Mouse (Mus musculus) heart, embryonic 14.5 days (tissue): ENCODE results near the gene Mlxipl. TPM values are rescaled to one million over a fixed set of nuclear protein-coding genes. Genes with fewer than 3 reads are reported as not detected.

ENCODE experiments used
- ATAC-seq: fragments of 200-750 bp; cut with Nextera tagmentation; 2 replicates; pipeline ENCODE4 v1.8.0; 2017; ENCODE audit warnings: low read depth, moderate TSS enrichment; ENCODE audit not compliant: insufficient number of reproducible peaks, insufficient read depth, low FRiP score
- H3K27ac ChIP-seq, 2 experiments: fragments of 200-500 bp in 1 of 2; fragments of 300-500 bp in 1 of 2; sonication (generic) in 1 of 2; replicated peaks in 1 of 2; 2 replicates each; pipeline ENCODE4 v1.5.1; 2012 to 2014; ENCODE audit warnings: low read depth in 2 of 2, low read length in 2 of 2, control low read depth in 1 of 2, mild to moderate bottlenecking in 1 of 2, mixed read lengths in 1 of 2; ENCODE audit not compliant: control insufficient read depth in 1 of 2, insufficient read depth in 1 of 2
- H3K27me3 ChIP-seq: fragments of 300-500 bp; sonication (generic); 2 replicates; pipeline ENCODE4 v1.6.1; 2014; ENCODE audit warnings: mild to moderate bottlenecking, low read length, control low read depth; ENCODE audit not compliant: control insufficient read depth, insufficient read depth
- H3K36me3 ChIP-seq: fragments of 300-500 bp; sonication (generic); 2 replicates; pipeline ENCODE4 v1.6.1; 2014; ENCODE audit warnings: mild to moderate bottlenecking, control low read depth, low read length, mixed read lengths; ENCODE audit not compliant: control insufficient read depth, insufficient read depth
- H3K4me1 ChIP-seq, 2 experiments: fragments of 200-500 bp in 1 of 2; fragments of 300-500 bp in 1 of 2; sonication (generic) in 1 of 2; 2 replicates each; pipeline ENCODE4 v1.6.1; 2012 to 2014; ENCODE audit warnings: low read length in 2 of 2, control low read depth in 1 of 2, mixed read lengths in 1 of 2; ENCODE audit not compliant: control insufficient read depth in 2 of 2, insufficient read depth in 2 of 2
- H3K4me2 ChIP-seq: fragments of 300-500 bp; sonication (generic); 2 replicates; pipeline ENCODE4 v1.6.1; 2014; ENCODE audit warnings: mild to moderate bottlenecking, low read length
- H3K4me3 ChIP-seq, 2 experiments: fragments of 200-500 bp in 1 of 2; fragments of 300-500 bp in 1 of 2; sonication (generic) in 1 of 2; 2 replicates each; pipeline ENCODE4 v1.5.1; 2012 to 2014; ENCODE audit warnings: low read length in 2 of 2, mild to moderate bottlenecking in 2 of 2, control low read depth in 1 of 2, low read depth in 1 of 2, moderate library complexity in 1 of 2; ENCODE audit not compliant: control insufficient read depth in 1 of 2, insufficient read depth in 1 of 2
- H3K9ac ChIP-seq: fragments of 300-500 bp; sonication (generic); 2 replicates; pipeline ENCODE4 v1.6.1; 2014; ENCODE audit warnings: mild to moderate bottlenecking, low read length
- H3K9me3 ChIP-seq: fragments of 300-500 bp; sonication (generic); 2 replicates; pipeline ENCODE4 v1.6.1; 2016; ENCODE audit warnings: low read length, control low read depth; ENCODE audit not compliant: control insufficient read depth
- WGBS: fragments of 180-500 bp; shearing (Covaris S2); extraction: QIAGEN DNeasy Blood & Tissue Kit; methylation state at CpG from one replicate; pipeline ENCODE4 v1.1.7; 2014; 5-methylcytosine and 5-hydroxymethylcytosine counted together
- polyA plus RNA-seq: library from polyadenylated mRNA; unstranded; fragments of >200 nt; fragmentation: Nextera tagmentation; extraction: Ambion mirVana; gene quantifications from 2 replicates; pipeline ENCODE4 v1.2.1, GENCODE M21; 2014

The Mlxipl gene
- polyA plus RNA-seq, 1 experiment from 2014 or later, result 0.34 TPM

DNA sequence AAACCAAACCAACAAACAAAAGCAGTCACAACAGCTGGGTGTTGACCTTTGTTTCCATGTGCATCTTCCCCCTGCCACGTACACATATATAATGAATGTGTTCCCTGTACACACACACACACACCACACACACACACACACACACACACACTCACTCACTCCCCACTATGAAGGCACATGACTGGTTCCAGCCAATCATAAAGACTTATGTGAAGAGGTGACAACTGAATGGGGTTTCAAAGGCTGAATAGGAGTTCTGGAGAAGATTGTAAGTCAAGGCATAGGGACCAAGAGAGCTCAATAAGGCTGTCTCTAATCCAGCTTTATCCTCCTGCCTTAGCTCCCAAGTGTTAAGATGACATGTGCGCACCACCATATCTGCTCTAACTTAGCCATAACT, 10.1 kb upstream of the Mlxipl start:
- no peak for ATAC-seq

DNA sequence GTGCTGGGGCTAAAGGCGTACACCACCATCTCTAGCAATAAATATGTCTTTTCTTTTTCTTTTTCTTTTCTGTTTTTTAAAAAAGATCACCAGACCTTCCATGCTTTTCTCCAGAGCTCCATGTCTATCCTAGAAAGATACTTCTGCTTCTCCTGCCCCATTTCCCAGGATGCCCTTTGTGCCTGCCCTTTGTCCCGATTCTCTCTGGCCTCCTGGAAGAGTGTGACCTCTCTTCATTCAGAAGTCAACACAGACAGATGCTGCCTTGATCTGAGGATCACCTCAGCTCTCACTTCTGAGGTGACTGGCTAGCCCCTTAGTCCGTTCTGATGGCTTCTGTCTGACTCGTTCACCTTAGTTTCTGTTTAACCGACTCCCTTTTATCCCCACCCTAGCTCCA, 9.2 kb upstream of the Mlxipl start:
- ATAC-seq, result no peak
- Histone ChIP-seq H3K4me3 (no peak overlapping the region), H3K4me1 (peaks cover 0 to 7% of the 10 kb centered on the region in 2 experiments; a peak in 2 of 4 replicates), H3K27me3 (peaks cover 6% of the 10 kb centered on the region; the same call in 1 of the 2 replicates), H3K36me3 (no peaks in the 10 kb centered on the region), H3K27ac (no peak overlapping the region), H3K9ac (no peak overlapping the region), H3K9me3 (no peaks in the 10 kb centered on the region), H3K4me2 (no peak overlapping the region)
- 89% methylated on average over 5 of the region's 5 CpGs for WGBS

More for the DNA sequence above, 10.1 kb upstream of the Mlxipl start:
- Histone ChIP-seq H3K4me2 (no peak overlapping the region), H3K27me3 (peaks cover 4% of the 10 kb centered on the region; the same call in 1 of the 2 replicates), H3K27ac (no peak overlapping the region), H3K9me3 (no peaks in the 10 kb centered on the region), H3K4me3 (no peak overlapping the region), H3K36me3 (no peaks in the 10 kb centered on the region), H3K4me1 (peaks cover 0 to 7% of the 10 kb centered on the region in 2 experiments; a peak in 2 of 4 replicates), H3K9ac (no peak overlapping the region)
- WGBS, result 83% methylated on average over 2 of the region's 2 CpGs

DNA sequence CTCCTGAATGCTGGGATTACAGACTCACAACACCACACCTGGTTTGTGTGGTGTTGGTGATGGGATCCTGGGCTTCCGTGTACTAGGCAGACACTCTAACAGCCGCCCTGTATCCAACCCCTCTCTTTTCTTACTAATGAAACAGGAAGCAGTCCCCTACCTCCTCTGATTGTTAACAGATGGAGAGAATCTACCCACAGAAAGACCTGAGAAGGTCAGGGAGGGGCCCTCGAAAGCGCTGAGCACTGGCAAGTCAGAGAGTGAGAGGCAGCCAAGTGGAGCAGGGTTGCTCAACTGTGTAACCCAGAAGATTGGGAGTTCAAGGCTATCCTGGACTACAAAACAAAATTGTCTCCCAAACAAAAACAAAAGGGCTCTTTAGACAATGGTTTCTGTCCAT, 2.8 kb upstream of the Mlxipl start:
- Histone ChIP-seq H3K27ac (no peak overlapping the region), H3K36me3 (no peaks in the 10 kb centered on the region), H3K4me3 (no peak overlapping the region), H3K27me3 (peaks cover 53% of the 10 kb centered on the region), H3K9ac (no peak overlapping the region), H3K9me3 (no peaks in the 10 kb centered on the region), H3K4me2 (no peak overlapping the region), H3K4me1 (0 out of 4 replicates have a peak, but pooled peaks cover 0 to 2% of the 10 kb centered on the region in 2 experiments)
- 56% methylated on average over 4 of the region's 4 CpGs for WGBS
- no peak for ATAC-seq

DNA sequence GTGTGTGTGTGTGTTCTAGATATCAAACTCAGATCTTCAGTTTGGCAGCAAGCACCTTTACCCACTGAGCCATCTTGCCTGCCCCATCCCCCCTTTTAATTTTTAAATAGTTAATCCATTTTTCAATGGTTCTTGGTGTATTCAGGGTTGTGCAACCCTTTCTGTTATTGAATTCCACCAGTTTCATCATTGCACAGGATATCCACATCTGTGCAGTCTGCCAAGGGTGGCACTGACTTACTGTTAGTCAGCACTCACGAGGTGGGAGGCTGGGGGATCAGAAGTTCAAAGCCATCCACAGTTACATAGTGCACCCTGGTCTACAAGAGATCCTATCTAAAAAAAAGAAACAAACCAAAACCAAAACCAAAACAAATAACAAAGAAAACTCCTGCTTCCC, 11.3 kb downstream of the Mlxipl start:
- no peak overlapping the region for H3K4me3 ChIP-seq
- H3K27ac ChIP-seq, result no peak overlapping the region
- no peaks in the 10 kb centered on the region for H3K4me1 ChIP-seq
- no peak for ATAC-seq
- H3K4me2 ChIP-seq, result no peak overlapping the region
- H3K27me3 ChIP-seq, result peaks cover 22% of the 10 kb centered on the region
- H3K9ac ChIP-seq, result no peak overlapping the region
- H3K9me3 ChIP-seq, result no peaks in the 10 kb centered on the region
- H3K36me3 ChIP-seq, result no peaks in the 10 kb centered on the region
- WGBS, result 59% methylated on average over 1 of the region's 1 CpGs

DNA sequence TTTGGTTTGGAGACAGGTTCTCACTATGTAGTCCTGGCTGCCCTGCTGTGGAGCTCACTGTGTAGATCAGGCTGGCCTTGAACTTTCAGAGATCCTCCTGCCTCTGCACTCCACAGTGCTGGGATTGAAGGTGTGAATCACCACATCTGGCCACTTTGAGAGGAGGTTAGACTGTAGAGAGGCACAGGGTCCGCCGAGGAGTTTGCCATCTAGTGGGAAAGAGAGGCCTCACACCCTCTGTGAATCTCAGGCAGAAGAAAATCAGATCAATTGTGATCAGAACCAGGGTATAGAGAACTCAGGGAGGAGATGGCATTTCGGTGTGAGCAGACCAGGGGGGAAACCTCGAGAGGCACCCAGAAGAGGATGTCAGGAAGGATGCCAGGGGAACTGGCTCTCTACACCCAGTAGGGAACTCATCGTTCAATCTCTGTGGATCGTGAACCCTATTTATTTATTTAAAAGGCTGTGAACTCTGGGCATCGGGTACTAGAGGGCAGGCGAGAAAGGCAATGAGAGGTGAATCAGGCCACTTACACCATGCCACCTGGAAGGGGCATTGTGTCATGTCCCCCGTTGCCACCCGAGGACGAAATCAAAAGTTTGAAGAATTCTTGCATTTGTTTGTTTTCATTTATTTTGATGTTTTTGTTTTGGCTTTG, 14.4 kb downstream of the Mlxipl start:
- Histone ChIP-seq H3K4me3 (no peak overlapping the region), H3K27me3 (peaks cover 50% of the 10 kb centered on the region)
- no peak for ATAC-seq

DNA sequence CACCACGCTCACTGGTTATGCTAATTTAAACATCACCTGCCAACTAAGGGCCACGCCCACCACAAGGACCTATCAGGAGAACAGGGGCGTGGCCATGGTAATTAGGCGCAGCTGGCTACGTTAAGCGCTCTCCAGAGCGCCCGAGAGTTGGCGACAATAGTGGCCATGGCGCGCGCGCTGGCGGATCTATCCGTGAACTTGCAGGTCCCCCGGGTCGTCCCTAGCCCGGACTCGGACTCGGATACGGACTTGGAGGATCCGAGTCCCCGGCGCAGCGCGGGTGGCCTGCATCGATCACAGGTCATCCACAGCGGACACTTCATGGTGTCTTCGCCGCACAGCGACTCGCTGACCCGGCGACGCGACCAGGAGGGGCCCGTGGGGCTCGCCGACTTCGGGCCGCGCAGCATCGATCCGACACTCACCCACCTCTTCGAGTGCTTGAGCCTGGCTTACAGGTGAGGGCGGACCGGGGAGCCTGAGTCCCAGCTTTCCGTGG, 17.1 kb downstream of the Mlxipl start:
- under 1% methylated on average over 48 of the region's 48 CpGs for WGBS
- ATAC-seq, result 0 out of 2 replicates have a peak, but pooled peaks have one; percentile 37
- H3K27me3 ChIP-seq, result peaks cover 61% of the 10 kb centered on the region
- peaks cover 8 to 10% of the 10 kb centered on the region in 2 experiments; a peak in 3 of 4 replicates for H3K4me1 ChIP-seq
- H3K27ac ChIP-seq, result no peak overlapping the region
- H3K4me2 ChIP-seq, result peak overlapping the region; percentile 97
- H3K9me3 ChIP-seq, result no peaks in the 10 kb centered on the region
- peak overlapping the region; percentile 53 to 54 for H3K4me3 ChIP-seq
- no peaks in the 10 kb centered on the region for H3K36me3 ChIP-seq
- H3K9ac ChIP-seq, result peak overlapping the region; percentile 72

More for the DNA sequence above, 14.4 kb downstream of the Mlxipl start:
- no peak overlapping the region for H3K27ac ChIP-seq
- WGBS, result 55% methylated on average over 11 of the region's 11 CpGs
- peaks cover 8 to 10% of the 10 kb centered on the region in 2 experiments; a peak in 3 of 4 replicates for H3K4me1 ChIP-seq
- no peaks in the 10 kb centered on the region for H3K36me3 ChIP-seq
- H3K4me2 ChIP-seq, result no peak overlapping the region
- no peaks in the 10 kb centered on the region for H3K9me3 ChIP-seq
- no peak overlapping the region for H3K9ac ChIP-seq

DNA sequence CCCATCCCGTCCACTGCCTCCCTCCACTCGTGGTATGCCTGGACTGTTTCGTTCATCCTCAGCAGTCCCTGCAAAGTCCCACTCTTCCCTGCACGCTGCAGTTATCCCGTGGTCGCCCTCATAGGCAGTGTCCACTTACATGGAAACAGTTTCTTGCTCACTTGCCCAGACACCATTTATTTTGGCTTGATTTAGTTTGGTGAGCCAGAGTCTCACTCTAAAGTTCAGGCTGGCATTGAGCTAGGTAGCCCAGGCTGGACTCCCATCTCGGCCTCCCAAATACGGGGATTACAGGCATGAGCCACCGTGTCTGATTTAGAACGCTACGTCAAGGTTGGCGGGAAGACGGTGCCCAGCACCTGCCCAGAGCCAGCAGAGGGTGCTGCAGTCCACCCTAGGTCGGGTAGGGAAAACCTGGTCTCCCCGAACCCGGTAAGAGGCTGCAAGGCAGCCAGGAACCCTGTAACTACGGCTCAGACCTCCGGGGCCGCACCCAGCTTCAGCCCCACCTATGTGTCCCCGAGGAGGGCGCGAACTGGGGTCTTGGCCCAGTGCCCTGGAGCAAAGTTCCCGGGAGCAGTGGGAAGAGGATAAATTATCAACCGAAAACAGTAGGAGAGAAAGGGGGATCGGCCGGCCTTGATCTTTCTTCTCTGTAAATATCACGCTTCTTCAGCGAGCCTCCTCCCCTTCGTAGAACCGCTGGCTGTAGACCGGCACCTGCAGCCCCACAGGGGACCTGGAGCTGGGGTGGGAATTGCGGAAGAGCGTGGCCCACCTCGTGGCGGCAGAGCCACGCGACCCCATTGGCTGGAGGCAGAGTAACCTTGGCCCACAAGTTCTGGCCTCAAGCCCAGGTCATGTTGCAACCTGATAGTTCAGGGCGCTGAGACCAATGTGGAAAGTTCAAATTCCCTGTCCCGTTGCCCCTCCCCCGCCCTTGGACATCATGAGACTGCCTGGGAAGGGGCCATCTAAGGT, 18.1 kb downstream of the Mlxipl start:
- H3K36me3 ChIP-seq, result no peaks in the 10 kb centered on the region
- peak overlapping the region; percentile 97 for H3K4me2 ChIP-seq
- H3K4me1 ChIP-seq, result peaks cover 8 to 10% of the 10 kb centered on the region in 2 experiments; a peak in 3 of 4 replicates
- peak; percentile 25; the same call in 1 of the 2 replicates for ATAC-seq
- 14% methylated on average over 40 of the region's 40 CpGs for WGBS
- H3K27ac ChIP-seq, result no peak overlapping the region
- H3K9me3 ChIP-seq, result no peaks in the 10 kb centered on the region
- 0 out of 2 replicates have a peak overlapping the region, but pooled peaks have one; percentile 45 for H3K9ac ChIP-seq
- peaks cover 61% of the 10 kb centered on the region for H3K27me3 ChIP-seq
- peak overlapping the region; percentile 53 to 54 for H3K4me3 ChIP-seq
